Mouse (Mus musculus): ENCODE measurements around the gene Clasp1. TPM values are rescaled to one million over a fixed set of nuclear protein-coding genes. Genes with fewer than 3 reads are reported as not detected.

Gene Clasp1
- total and polyA plus RNA-seq, 2 experiments from 2014 or later: 106 to 366 TPM

GRCm38 (mm10) chr1:118523161-118523560 lies 134.3 kb downstream of the Clasp1 start:
- no peak overlapping the region for H3K4me2 ChIP-seq (ENCODE audit: low read depth, low read length)
- WGBS: 86% methylated on average over 6 of the region's 6 CpGs
- no peak overlapping the region for H3K27ac ChIP-seq (ENCODE audit: low read depth)
- H3K4me3 ChIP-seq (ENCODE audit: low read depth, low read length): no peak overlapping the region
- no peaks in the 10 kb centered on the region for H3K27me3 ChIP-seq (ENCODE audit: control insufficient read depth, insufficient read depth, low read length)
- H3K36me3 ChIP-seq (replicated peaks; ENCODE audit: control insufficient read depth, insufficient read depth, low read length): peaks cover 87% of the 10 kb centered on the region
- H3K9ac ChIP-seq (replicated peaks; ENCODE audit: low read depth, low read length): no peak overlapping the region
- ATAC-seq (ENCODE audit: insufficient read depth, low read depth): no peak
- no peaks in the 10 kb centered on the region for H3K9me3 ChIP-seq (replicated peaks; ENCODE audit: control insufficient read depth, low read length)
- TF ChIP-seq EP300 (IDR thresholded peaks at IDR 0.05; ENCODE audit: low read depth): no peak
- TF ChIP-seq CTCF (IDR thresholded peaks at IDR 0.05; ENCODE audit: low read depth): no peak
- DNase-seq (ENCODE audit: low spot score): no peak
- no peaks in the 10 kb centered on the region for H3K4me1 ChIP-seq (ENCODE audit: control insufficient read depth, insufficient read depth)

- no peaks in the 10 kb centered on the region for H3K4me1 ChIP-seq (ENCODE audit: control insufficient read depth, insufficient read depth)
- no peak for TF ChIP-seq EP300 (IDR thresholded peaks at IDR 0.05; ENCODE audit: low read depth)
- TF ChIP-seq CTCF (IDR thresholded peaks at IDR 0.05; ENCODE audit: low read depth): no peak
- H3K27ac ChIP-seq (ENCODE audit: low read depth): no peak overlapping the region
- ATAC-seq (ENCODE audit: insufficient read depth, low read depth) (no peak), DNase-seq (ENCODE audit: low spot score) (no peak)
- H3K4me2 ChIP-seq (ENCODE audit: low read depth, low read length): no peak overlapping the region
- H3K4me3 ChIP-seq (ENCODE audit: low read depth, low read length): no peak overlapping the region
- H3K27me3 ChIP-seq (ENCODE audit: control insufficient read depth, insufficient read depth, low read length): no peaks in the 10 kb centered on the region
- peaks cover 87% of the 10 kb centered on the region for H3K36me3 ChIP-seq (replicated peaks; ENCODE audit: control insufficient read depth, insufficient read depth, low read length)
- no peak overlapping the region for H3K9ac ChIP-seq (replicated peaks; ENCODE audit: low read depth, low read length)
- WGBS: 72% methylated on average over 9 of the region's 9 CpGs
- no peaks in the 10 kb centered on the region for H3K9me3 ChIP-seq (replicated peaks; ENCODE audit: control insufficient read depth, low read length)
Observed at GRCm38 (mm10) chr1:118525336-118525735, 136.5 kb downstream of the Clasp1 start.

- no peak overlapping the region for H3K4me3 ChIP-seq (ENCODE audit: low read depth, low read length)
- H3K9me3 ChIP-seq (replicated peaks; ENCODE audit: control insufficient read depth, low read length): no peaks in the 10 kb centered on the region
- H3K36me3 ChIP-seq (replicated peaks; ENCODE audit: control insufficient read depth, insufficient read depth, low read length): peaks cover 100% of the 10 kb centered on the region
- H3K4me2 ChIP-seq (ENCODE audit: low read depth, low read length): no peak overlapping the region
- TF ChIP-seq EP300 (IDR thresholded peaks at IDR 0.05; ENCODE audit: low read depth) (no peak), CTCF (IDR thresholded peaks at IDR 0.05; ENCODE audit: low read depth) (peak; percentile 33)
- no peak for DNase-seq (ENCODE audit: low spot score)
- no peak for ATAC-seq (ENCODE audit: insufficient read depth, low read depth)
- 97% methylated on average over 1 of the region's 1 CpGs for WGBS
- no peaks in the 10 kb centered on the region for H3K4me1 ChIP-seq (ENCODE audit: control insufficient read depth, insufficient read depth)
- no peak overlapping the region for H3K27ac ChIP-seq (ENCODE audit: low read depth)
- H3K9ac ChIP-seq (replicated peaks; ENCODE audit: low read depth, low read length): no peak overlapping the region
- H3K27me3 ChIP-seq (ENCODE audit: control insufficient read depth, insufficient read depth, low read length): no peaks in the 10 kb centered on the region
Observed at GRCm38 (mm10) chr1:118529213-118529612, 140.4 kb downstream of the Clasp1 start.

GRCm38 (mm10) chr1:118531259-118531658 lies 142.4 kb downstream of the Clasp1 start:
- no peak for TF ChIP-seq CTCF (IDR thresholded peaks at IDR 0.05; ENCODE audit: low read depth)
- no peak for TF ChIP-seq EP300 (IDR thresholded peaks at IDR 0.05; ENCODE audit: low read depth)
- WGBS: 91% methylated on average over 3 of the region's 3 CpGs
- Histone ChIP-seq H3K4me3 (ENCODE audit: low read depth, low read length) (no peak overlapping the region), H3K36me3 (replicated peaks; ENCODE audit: control insufficient read depth, insufficient read depth, low read length) (peaks cover 100% of the 10 kb centered on the region), H3K4me2 (ENCODE audit: low read depth, low read length) (no peak overlapping the region), H3K27ac (ENCODE audit: low read depth) (no peak overlapping the region), H3K9ac (replicated peaks; ENCODE audit: low read depth, low read length) (no peak overlapping the region), H3K9me3 (replicated peaks; ENCODE audit: control insufficient read depth, low read length) (no peaks in the 10 kb centered on the region), H3K4me1 (ENCODE audit: control insufficient read depth, insufficient read depth) (no peaks in the 10 kb centered on the region), H3K27me3 (ENCODE audit: control insufficient read depth, insufficient read depth, low read length) (no peaks in the 10 kb centered on the region)
- DNase-seq (ENCODE audit: low spot score) (no peak), ATAC-seq (ENCODE audit: insufficient read depth, low read depth) (no peak)

- TF ChIP-seq EP300 (IDR thresholded peaks at IDR 0.05; ENCODE audit: low read depth): no peak
- no peak for TF ChIP-seq CTCF (IDR thresholded peaks at IDR 0.05; ENCODE audit: low read depth)
- H3K9ac ChIP-seq (replicated peaks; ENCODE audit: low read depth, low read length): no peak overlapping the region
- no peak overlapping the region for H3K4me3 ChIP-seq (ENCODE audit: low read depth, low read length)
- 86% methylated on average over 15 of the region's 15 CpGs for whole genome bisulfite sequencing
- no peak overlapping the region for H3K4me2 ChIP-seq (ENCODE audit: low read depth, low read length)
- no peak for ATAC-seq (ENCODE audit: insufficient read depth, low read depth)
- no peak for DNase-seq (ENCODE audit: low spot score)
- H3K36me3 ChIP-seq (replicated peaks; ENCODE audit: control insufficient read depth, insufficient read depth, low read length): peaks cover 87% of the 10 kb centered on the region
- H3K4me1 ChIP-seq (ENCODE audit: control insufficient read depth, insufficient read depth): no peaks in the 10 kb centered on the region
- H3K9me3 ChIP-seq (replicated peaks; ENCODE audit: control insufficient read depth, low read length): no peaks in the 10 kb centered on the region
- H3K27ac ChIP-seq (ENCODE audit: low read depth): no peak overlapping the region
- H3K27me3 ChIP-seq (ENCODE audit: control insufficient read depth, insufficient read depth, low read length): no peaks in the 10 kb centered on the region
Observed at GRCm38 (mm10) chr1:118536021-118536420, 147.2 kb downstream of the Clasp1 start.

- 90% methylated on average over 6 of the region's 6 CpGs for WGBS
- Histone ChIP-seq H3K4me3 (ENCODE audit: low read depth, low read length) (no peak overlapping the region), H3K9ac (replicated peaks; ENCODE audit: low read depth, low read length) (no peak overlapping the region), H3K36me3 (replicated peaks; ENCODE audit: control insufficient read depth, insufficient read depth, low read length) (peaks cover 85% of the 10 kb centered on the region), H3K27ac (ENCODE audit: low read depth) (no peak overlapping the region), H3K4me2 (ENCODE audit: low read depth, low read length) (no peak overlapping the region), H3K4me1 (ENCODE audit: control insufficient read depth, insufficient read depth) (no peaks in the 10 kb centered on the region), H3K27me3 (ENCODE audit: control insufficient read depth, insufficient read depth, low read length) (no peaks in the 10 kb centered on the region), H3K9me3 (replicated peaks; ENCODE audit: control insufficient read depth, low read length) (no peaks in the 10 kb centered on the region)
- DNase-seq (ENCODE audit: low spot score): no peak
- ATAC-seq (ENCODE audit: insufficient read depth, low read depth): no peak
- no peak for TF ChIP-seq CTCF (IDR thresholded peaks at IDR 0.05; ENCODE audit: low read depth)
- no peak for TF ChIP-seq EP300 (IDR thresholded peaks at IDR 0.05; ENCODE audit: low read depth)
Observed at GRCm38 (mm10) chr1:118539046-118539445, 150.2 kb downstream of the Clasp1 start.

All from heart, postnatal 0 days (tissue).